22 mouse cellular contexts compared by ENCODE assay signal in genomic region chr14:53847049-53847448, GRCm38 (mm10).
DNase-seq lines count a peak whose midpoint lies in the region; ATAC-seq lines count a peak whose summit lies in the region.
"Had no signal": no experiment of that assay in that cellular context is flagged by ENCODE, and none has a peak within 500 bp of the region (broad histone marks: within the 10 kb centered on the region; RNA-seq: fewer than 3 reads in every experiment).

No protein-coding gene starts in this region.

- no peaks in the 10 kb centered on the region for H3K27me3 ChIP-seq in heart, embryonic 15.5 days
- H3K27me3 ChIP-seq in forebrain, embryonic 12.5 days: no peaks in the 10 kb centered on the region
- H3K27me3 ChIP-seq: intestine, embryonic 15.5 days; limb, embryonic 12.5 days; midbrain, embryonic 15.5 days had no signal

- intact Hi-C loops in heart, postnatal 25 days (cut with DNase I): no loop called here

- WGBS in heart, embryonic 15.5 days: 48% methylated on average over 7 of the region's 7 CpGs
- WGBS in forebrain, embryonic 12.5 days: 41% methylated on average over 7 of the region's 7 CpGs

- ATAC-seq in heart, embryonic 15.5 days (replicated peaks; ENCODE audit: insufficient number of reproducible peaks, insufficient read depth, low FRiP score, low read depth): 0 out of 2 replicates have a peak, but pooled peaks have one; percentile 22
- peak; percentile 70; the same call in 1 of the 2 replicates for ATAC-seq in forebrain, embryonic 12.5 days (ENCODE audit: low FRiP score)
- ATAC-seq: hindbrain, embryonic 16.5 days; intestine, embryonic 15.5 days; liver, postnatal 0 days; lung, postnatal 0 days; midbrain, embryonic 15.5 days had no signal

- no peaks in the 10 kb centered on the region for H3K9me3 ChIP-seq in heart, embryonic 15.5 days (replicated peaks)
- H3K9me3 ChIP-seq in forebrain, embryonic 12.5 days: no peaks in the 10 kb centered on the region
- H3K9me3 ChIP-seq: embryonic facial prominence, embryonic 10.5 days; intestine, embryonic 15.5 days; limb, embryonic 12.5 days; midbrain, embryonic 15.5 days had no signal

- H3K4me1 ChIP-seq in heart, embryonic 15.5 days (replicated peaks): no peaks in the 10 kb centered on the region
- H3K4me1 ChIP-seq in forebrain, embryonic 12.5 days: peaks cover 5% of the 10 kb centered on the region; the same call in 1 of the 2 replicates
- H3K4me1 ChIP-seq: embryonic facial prominence, embryonic 10.5 days; intestine, embryonic 15.5 days; limb, embryonic 12.5 days; midbrain, embryonic 15.5 days had no signal

- peak; percentile 2 for DNase-seq in embryo, embryonic 11 days
- no peak for DNase-seq in embryo, embryonic 10.5 days (ENCODE audit: low spot score)
- DNase-seq in heart, postnatal 25 days (ENCODE audit: low spot score): no peak
- peak; percentile 60 for DNase-seq in retina, embryonic 14.5 days (ENCODE audit: low spot score)
- no peak for DNase-seq in left cerebral cortex, adult 8-10 months (ENCODE audit: low spot score in 2 of 2)
- no peak for DNase-seq in right cerebral cortex, postnatal 25 days
- DNase-seq: adrenal gland, postnatal 14 days; cerebellum, adult 9-10 months; gastrocnemius, postnatal 25 days; kidney, adult 8-10 months; kidney, postnatal 10 days; liver, postnatal 0 days had no signal

- H3K9ac ChIP-seq in heart, embryonic 15.5 days: no peak overlapping the region
- H3K9ac ChIP-seq in forebrain, embryonic 12.5 days: no peak overlapping the region
- H3K9ac ChIP-seq: intestine, embryonic 15.5 days; limb, embryonic 12.5 days; liver, postnatal 0 days; midbrain, embryonic 15.5 days had no signal

- no peak overlapping the region for H3K4me3 ChIP-seq in heart, embryonic 15.5 days
- no peak overlapping the region for H3K4me3 ChIP-seq in forebrain, embryonic 12.5 days (replicated peaks)
- H3K4me3 ChIP-seq: embryonic facial prominence, embryonic 10.5 days; intestine, embryonic 15.5 days; limb, embryonic 12.5 days; midbrain, embryonic 15.5 days had no signal

- no peak overlapping the region; the same call in 1 of the 2 replicates for H3K27ac ChIP-seq in heart, embryonic 15.5 days
- H3K27ac ChIP-seq in forebrain, embryonic 12.5 days: no peak overlapping the region
- H3K27ac ChIP-seq: embryonic facial prominence, embryonic 10.5 days; intestine, embryonic 15.5 days; limb, embryonic 12.5 days; macrophage; midbrain, embryonic 15.5 days had no signal

- no peaks in the 10 kb centered on the region for H3K36me3 ChIP-seq in heart, embryonic 15.5 days
- H3K36me3 ChIP-seq in forebrain, embryonic 12.5 days (replicated peaks): no peaks in the 10 kb centered on the region
- H3K36me3 ChIP-seq: embryonic facial prominence, embryonic 10.5 days; intestine, embryonic 15.5 days; limb, embryonic 12.5 days; midbrain, embryonic 15.5 days had no signal

- H3K4me2 ChIP-seq in heart, embryonic 15.5 days: peak overlapping the region; percentile 39
- H3K4me2 ChIP-seq in forebrain, embryonic 12.5 days: peak overlapping the region; percentile 30; the same call in 1 of the 2 replicates
- H3K4me2 ChIP-seq: intestine, embryonic 15.5 days; limb, embryonic 12.5 days; liver, embryonic 11.5 days; midbrain, embryonic 15.5 days had no signal

Comparison
In these comparisons a context has a peak if more than half of its experiments do, and no peak if none do; other contexts are left out.
1. DNase-seq: peak in embryo, embryonic 11 days (single experiment) and retina, embryonic 14.5 days (single experiment); none in embryo, embryonic 10.5 days (single experiment), heart, postnatal 25 days (single experiment), left cerebral cortex, adult 8-10 months (0 of 2) and right cerebral cortex, postnatal 25 days (single experiment).